Mouse (Mus musculus): ENCODE results near the gene Mrrf. TPM values are rescaled to one million over a fixed set of nuclear protein-coding genes. Genes with fewer than 3 reads are reported as not detected.
A peak's percentile ranks its signal among the peaks of the same experiment; 100 is the strongest.
"Not testable (repeated sequence)": the region's sequence is repeated elsewhere in the genome, so short reads cannot be mapped to it uniquely, and the experiment has no call there.

Mrrf gene
- total RNA-seq, 2 experiments from 2014 or later = 0.42 to 3.4 TPM

- ATAC-seq (replicated peaks; ENCODE audit: low FRiP score, poor library complexity, severe bottlenecking) = no peak
These were observed 9.3 kb upstream of the Mrrf start for GRCm38 (mm10) chr2:36126795-36127429.

GRCm38 (mm10) chr2:36127973-36128372 lies 8.2 kb upstream of the Mrrf start:
- ATAC-seq (replicated peaks; ENCODE audit: low FRiP score, poor library complexity, severe bottlenecking) = no peak

GRCm38 (mm10) chr2:36129051-36129450 lies 7.1 kb upstream of the Mrrf start:
- no peak for ATAC-seq (replicated peaks; ENCODE audit: low FRiP score, poor library complexity, severe bottlenecking)

- 0 out of 2 replicates have a peak, but pooled peaks have one; percentile 11 for ATAC-seq (replicated peaks; ENCODE audit: low FRiP score, poor library complexity, severe bottlenecking)
These were observed 302 bp upstream of the Mrrf start for GRCm38 (mm10) chr2:36135887-36136286.

- no peak for ATAC-seq (replicated peaks; ENCODE audit: low FRiP score, poor library complexity, severe bottlenecking)
These were observed 2.9 kb downstream of the Mrrf start for GRCm38 (mm10) chr2:36139096-36139495.

GRCm38 (mm10) chr2:36148876-36149365 lies 12.7 kb downstream of the Mrrf start:
- no peak for ATAC-seq (replicated peaks; ENCODE audit: low FRiP score, poor library complexity, severe bottlenecking)

- ATAC-seq (replicated peaks; ENCODE audit: low FRiP score, poor library complexity, severe bottlenecking) = not testable (repeated sequence)
These were observed 16.2 kb downstream of the Mrrf start for GRCm38 (mm10) chr2:36152401-36152800.

- ATAC-seq (replicated peaks; ENCODE audit: low FRiP score, poor library complexity, severe bottlenecking) = no peak
These were observed 21.3 kb downstream of the Mrrf start for GRCm38 (mm10) chr2:36157461-36157860.

GRCm38 (mm10) chr2:36159336-36159735 lies 23.1 kb downstream of the Mrrf start:
- ATAC-seq (replicated peaks; ENCODE audit: low FRiP score, poor library complexity, severe bottlenecking) = no peak

- ATAC-seq (replicated peaks; ENCODE audit: low FRiP score, poor library complexity, severe bottlenecking) = no peak
These were observed 31.9 kb downstream of the Mrrf start for GRCm38 (mm10) chr2:36167990-36168618.

- no peak for ATAC-seq (replicated peaks; ENCODE audit: low FRiP score, poor library complexity, severe bottlenecking)
These were observed 33.0 kb downstream of the Mrrf start for GRCm38 (mm10) chr2:36169176-36169575.

GRCm38 (mm10) chr2:36172136-36172535 lies 35.9 kb downstream of the Mrrf start:
- ATAC-seq (replicated peaks; ENCODE audit: low FRiP score, poor library complexity, severe bottlenecking) = no peak

GRCm38 (mm10) chr2:36172574-36172973 lies 36.4 kb downstream of the Mrrf start:
- ATAC-seq (replicated peaks; ENCODE audit: low FRiP score, poor library complexity, severe bottlenecking) = no peak

- no peak for ATAC-seq (replicated peaks; ENCODE audit: low FRiP score, poor library complexity, severe bottlenecking)
These were observed 43.3 kb downstream of the Mrrf start for GRCm38 (mm10) chr2:36179487-36179886.

GRCm38 (mm10) chr2:36181587-36182368 lies 45.6 kb downstream of the Mrrf start:
- 0 out of 2 replicates have a peak, but pooled peaks have one; percentile 41 for ATAC-seq (replicated peaks; ENCODE audit: low FRiP score, poor library complexity, severe bottlenecking)

- ATAC-seq (replicated peaks; ENCODE audit: low FRiP score, poor library complexity, severe bottlenecking) = no peak
These were observed 47.1 kb downstream of the Mrrf start for GRCm38 (mm10) chr2:36183278-36183677.

GRCm38 (mm10) chr2:36184192-36184591 lies 48.0 kb downstream of the Mrrf start:
- no peak for ATAC-seq (replicated peaks; ENCODE audit: low FRiP score, poor library complexity, severe bottlenecking)

GRCm38 (mm10) chr2:36184876-36185275 lies 48.7 kb downstream of the Mrrf start:
- ATAC-seq (replicated peaks; ENCODE audit: low FRiP score, poor library complexity, severe bottlenecking) = no peak

GRCm38 (mm10) chr2:36189200-36189599 lies 53.0 kb downstream of the Mrrf start:
- ATAC-seq (replicated peaks; ENCODE audit: low FRiP score, poor library complexity, severe bottlenecking) = not testable (repeated sequence)

- no peak for ATAC-seq (replicated peaks; ENCODE audit: low FRiP score, poor library complexity, severe bottlenecking)
These were observed 55.1 kb downstream of the Mrrf start for GRCm38 (mm10) chr2:36191098-36191941.

Measured in erythroid progenitor cell, adult 5-6 weeks (primary cell).